Mouse (Mus musculus) hindbrain, embryonic 15.5 days (tissue): ENCODE data around the gene Timm13. TPM values are rescaled to one million over a fixed set of nuclear protein-coding genes. Genes with fewer than 3 reads are reported as not detected.

ENCODE experiments used
- ATAC-seq: fragments of 200-750 bp; cut with Nextera tagmentation; 2 replicates; pipeline ENCODE4 v1.8.0; 2017; ENCODE audit warnings: low read depth, moderate number of reproducible peaks, moderate TSS enrichment; ENCODE audit not compliant: low FRiP score
- H3K27ac ChIP-seq: fragments of 300-500 bp; sonication (generic); replicated peaks from 2 replicates; pipeline ENCODE4 v1.5.1; 2015; ENCODE audit warnings: mild to moderate bottlenecking, inconsistent platforms
- H3K27me3 ChIP-seq: fragments of 300-500 bp; sonication (generic); 2 replicates; pipeline ENCODE4 v1.6.1; 2015; ENCODE audit warnings: control low read depth, inconsistent platforms
- H3K36me3 ChIP-seq: fragments of 300-500 bp; sonication (generic); 2 replicates; pipeline ENCODE4 v1.6.1; 2015; ENCODE audit warnings: control low read depth, inconsistent platforms
- H3K4me1 ChIP-seq: fragments of 300-500 bp; sonication (generic); replicated peaks from 2 replicates; pipeline ENCODE4 v1.6.1; 2015; ENCODE audit warnings: control low read depth, inconsistent platforms
- H3K4me2 ChIP-seq: fragments of 300-500 bp; sonication (generic); 2 replicates; pipeline ENCODE4 v1.6.1; 2015; ENCODE audit warnings: moderate library complexity, mild to moderate bottlenecking, inconsistent platforms
- H3K4me3 ChIP-seq: fragments of 300-500 bp; sonication (generic); 2 replicates; pipeline ENCODE4 v1.5.1; 2015; ENCODE audit warnings: mild to moderate bottlenecking, inconsistent platforms
- H3K9ac ChIP-seq: fragments of 300-500 bp; sonication (generic); 2 replicates; pipeline ENCODE4 v1.6.1; 2015; ENCODE audit warnings: inconsistent platforms
- H3K9me3 ChIP-seq: fragments of 300-500 bp; sonication (generic); 2 replicates; pipeline ENCODE4 v1.6.1; 2016; ENCODE audit warnings: control low read depth, inconsistent platforms
- WGBS: fragments of 180-500 bp; shearing (Covaris S2); methylation state at CpG from one replicate; pipeline ENCODE4 v1.1.7; 2015; 5-methylcytosine and 5-hydroxymethylcytosine counted together
- polyA plus RNA-seq: library from polyadenylated mRNA; unstranded; fragments of >200 nt; fragmentation: Nextera tagmentation; extraction: Ambion mirVana; gene quantifications from 2 replicates; pipeline ENCODE4 v1.2.1, GENCODE M21; 2015

Gene Timm13
- polyA plus RNA-seq, 1 experiment from 2014 or later: 329 TPM

- no peak overlapping the region for H3K4me3 ChIP-seq
- H3K27ac ChIP-seq: no peak overlapping the region
- H3K36me3 ChIP-seq: no peaks in the 10 kb centered on the region
- no peaks in the 10 kb centered on the region for H3K4me1 ChIP-seq
- H3K27me3 ChIP-seq: 0 out of 2 replicates have a peak, but pooled peaks cover 2% of the 10 kb centered on the region
- H3K9me3 ChIP-seq: no peaks in the 10 kb centered on the region
- WGBS: 30% methylated on average over 5 of the region's 5 CpGs
- no peak overlapping the region for H3K4me2 ChIP-seq
- H3K9ac ChIP-seq: no peak overlapping the region
- no peak for ATAC-seq
Measured at GRCm38 (mm10) chr10:80876028-80876427, 24.7 kb downstream of the Timm13 start.

GRCm38 (mm10) chr10:80874035-80874434 is 26.7 kb downstream of the Timm13 start:
- Histone ChIP-seq H3K36me3 (no peaks in the 10 kb centered on the region), H3K9ac (no peak overlapping the region), H3K9me3 (no peaks in the 10 kb centered on the region), H3K4me2 (no peak overlapping the region), H3K4me1 (no peaks in the 10 kb centered on the region), H3K4me3 (no peak overlapping the region), H3K27ac (no peak overlapping the region), H3K27me3 (0 out of 2 replicates have a peak, but pooled peaks cover 2% of the 10 kb centered on the region)
- no peak for ATAC-seq
- WGBS: 77% methylated on average over 9 of the region's 9 CpGs

- Histone ChIP-seq H3K4me2 (no peak within 1 kb of the TSS), H3K9ac (no peak within 1 kb of the TSS), H3K4me3 (no peak within 1 kb of the TSS), H3K27ac (no peak within 1 kb of the TSS), H3K9me3 (no peaks in the 10 kb centered on the region), H3K36me3 (peaks cover 12% of the 10 kb centered on the region; the same call in 1 of the 2 replicates), H3K27me3 (0 out of 2 replicates have a peak, but pooled peaks cover 2% of the 10 kb centered on the region), H3K4me1 (no peaks in the 10 kb centered on the region)
- 31% methylated on average over 9 of the region's 9 CpGs for WGBS
- no peak for ATAC-seq
Measured at GRCm38 (mm10) chr10:80871581-80871980, 29.2 kb downstream of the Timm13 start, which contains the start of gene Tmprss9. Tmprss9 (plus strand) TSS chr10:80871848.

DNA sequence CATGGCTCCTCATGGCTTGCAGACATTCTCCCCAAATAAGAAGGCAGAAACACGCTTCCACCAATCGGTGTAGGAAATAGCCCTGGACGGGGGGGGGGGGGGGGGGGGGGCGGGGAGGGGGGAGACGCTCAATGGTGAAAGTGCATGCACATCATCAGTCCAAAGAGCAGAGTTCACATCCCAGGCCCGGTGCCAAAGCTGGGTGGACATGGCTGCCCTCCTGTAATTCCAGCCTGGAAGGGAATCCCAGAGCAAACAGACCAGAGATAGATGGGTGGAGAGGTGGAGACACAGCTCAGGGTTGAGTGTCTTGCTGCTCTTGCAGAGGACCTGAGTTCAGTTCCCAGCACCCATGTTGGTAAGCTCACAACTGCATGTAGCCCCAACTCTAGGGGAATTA is 29.8 kb downstream of the Timm13 start:
- ATAC-seq: no peak
- H3K36me3 ChIP-seq: peaks cover 14% of the 10 kb centered on the region; the same call in 1 of the 2 replicates
- 0 out of 2 replicates have a peak, but pooled peaks cover 2% of the 10 kb centered on the region for H3K27me3 ChIP-seq
- H3K9me3 ChIP-seq: no peaks in the 10 kb centered on the region
- no peak overlapping the region for H3K4me3 ChIP-seq
- 75% methylated on average over 2 of the region's 6 CpGs for WGBS
- no peak overlapping the region for H3K4me2 ChIP-seq
- no peak overlapping the region for H3K27ac ChIP-seq
- no peak overlapping the region for H3K9ac ChIP-seq
- no peaks in the 10 kb centered on the region for H3K4me1 ChIP-seq

- Histone ChIP-seq H3K27ac (no peak overlapping the region), H3K9ac (no peak overlapping the region), H3K36me3 (peaks cover 51% of the 10 kb centered on the region), H3K9me3 (no peaks in the 10 kb centered on the region), H3K4me3 (no peak overlapping the region), H3K4me1 (peaks cover 4% of the 10 kb centered on the region; the same call in 1 of the 2 replicates), H3K27me3 (no peaks in the 10 kb centered on the region), H3K4me2 (no peak overlapping the region)
- 67% methylated on average over 16 of the region's 16 CpGs for WGBS
- no peak for ATAC-seq
Measured at GRCm38 (mm10) chr10:80864446-80864845, 36.3 kb downstream of the Timm13 start.

DNA sequence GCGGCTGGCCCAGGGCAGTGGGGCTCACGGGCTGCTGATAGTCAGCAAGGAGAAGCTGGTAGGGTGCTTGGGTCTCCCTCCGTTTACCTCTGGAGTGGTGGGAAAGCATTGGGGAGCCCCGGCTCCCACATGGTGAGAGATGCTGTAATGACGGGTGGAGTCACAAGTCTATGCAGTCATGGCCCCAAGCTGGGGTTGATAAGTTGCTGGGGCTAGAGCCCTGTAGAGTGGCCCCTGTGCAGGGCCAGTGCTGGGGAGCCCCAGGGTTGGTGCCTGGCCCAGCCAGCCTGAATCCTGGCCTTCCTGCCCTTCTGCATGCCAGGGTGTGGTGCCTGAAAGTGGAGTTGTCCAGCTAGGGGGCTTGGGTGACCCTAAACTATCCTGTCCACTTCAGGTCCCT is 38.5 kb downstream of the Timm13 start:
- ATAC-seq: no peak
- Histone ChIP-seq H3K9ac (no peak overlapping the region), H3K4me2 (no peak overlapping the region), H3K27ac (no peak overlapping the region), H3K9me3 (no peaks in the 10 kb centered on the region), H3K27me3 (no peaks in the 10 kb centered on the region), H3K4me3 (no peak overlapping the region), H3K4me1 (peaks cover 20% of the 10 kb centered on the region), H3K36me3 (peaks cover 42% of the 10 kb centered on the region)
- WGBS: 94% methylated on average over 5 of the region's 5 CpGs

DNA sequence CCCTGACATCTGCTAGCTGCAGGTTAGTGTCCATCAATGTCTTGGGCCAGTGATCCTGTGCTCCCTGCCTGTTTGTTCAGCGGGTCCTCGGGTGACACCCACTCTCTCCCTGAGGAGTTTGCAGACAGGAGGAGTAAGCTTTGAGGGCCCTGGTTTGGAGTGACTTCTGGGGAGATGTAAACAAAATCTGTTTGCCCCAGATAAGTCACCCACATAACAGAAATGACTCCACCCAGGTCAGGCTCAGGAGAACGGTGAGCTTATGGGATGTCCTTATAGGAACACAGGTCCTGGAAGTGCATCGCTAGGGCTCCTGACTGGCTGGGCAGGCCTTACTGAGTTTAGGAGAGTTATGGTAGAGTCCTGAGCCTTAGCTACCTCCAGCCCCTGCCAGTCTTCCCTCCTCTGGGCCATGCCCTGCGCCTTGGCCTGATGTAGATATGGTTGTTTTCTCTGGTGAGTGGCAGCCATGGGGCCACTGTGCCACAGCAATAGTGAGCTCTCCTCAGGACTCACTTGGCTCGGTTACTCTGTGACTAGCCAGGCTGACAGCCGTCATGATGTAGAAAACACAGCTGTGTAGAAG is 42.3 kb downstream of the Timm13 start:
- Histone ChIP-seq H3K4me1 (peaks cover 45% of the 10 kb centered on the region), H3K27me3 (no peaks in the 10 kb centered on the region), H3K36me3 (peaks cover 20% of the 10 kb centered on the region), H3K4me3 (no peak overlapping the region), H3K9ac (no peak overlapping the region), H3K9me3 (no peaks in the 10 kb centered on the region), H3K27ac (0 out of 2 replicates have a peak overlapping the region, but pooled peaks have one; percentile 62), H3K4me2 (no peak overlapping the region)
- ATAC-seq: no peak
- WGBS: 82% methylated on average over 7 of the region's 7 CpGs

GRCm38 (mm10) chr10:80857848-80858247 is 42.9 kb downstream of the Timm13 start:
- WGBS: 59% methylated on average over 3 of the region's 3 CpGs
- Histone ChIP-seq H3K27me3 (no peaks in the 10 kb centered on the region), H3K4me3 (no peak overlapping the region), H3K9ac (0 out of 2 replicates have a peak overlapping the region, but pooled peaks have one; percentile 31), H3K27ac (peak overlapping the region; percentile 62; the same call in 1 of the 2 replicates), H3K4me1 (peaks cover 45% of the 10 kb centered on the region), H3K9me3 (no peaks in the 10 kb centered on the region), H3K4me2 (peak overlapping the region; percentile 21; the same call in 1 of the 2 replicates), H3K36me3 (peaks cover 18% of the 10 kb centered on the region)
- ATAC-seq: no peak

DNA sequence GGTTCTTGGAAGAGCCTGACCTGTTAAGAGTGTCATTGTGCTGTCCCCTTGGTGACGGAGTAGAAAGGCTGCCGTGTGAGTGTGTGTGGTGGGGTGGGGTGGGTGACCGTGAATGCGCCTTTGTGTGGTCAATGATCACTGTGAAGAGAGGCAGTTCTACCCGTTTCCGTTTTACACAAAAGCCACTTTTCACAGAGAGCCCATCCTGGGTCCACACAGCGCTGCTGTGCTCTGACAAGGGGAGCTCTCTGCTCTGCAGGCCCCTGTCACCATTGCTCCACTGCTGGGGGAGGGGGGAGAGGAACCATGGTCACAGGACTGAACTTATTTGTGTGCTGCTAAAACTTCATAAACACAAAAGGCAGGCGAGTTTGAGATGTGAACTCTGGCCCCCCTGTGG is 43.4 kb downstream of the Timm13 start:
- Histone ChIP-seq H3K9me3 (no peaks in the 10 kb centered on the region), H3K36me3 (peaks cover 16% of the 10 kb centered on the region; the same call in 1 of the 2 replicates), H3K27ac (peak overlapping the region; percentile 62), H3K4me1 (peaks cover 45% of the 10 kb centered on the region), H3K4me2 (peak overlapping the region; percentile 21; the same call in 1 of the 2 replicates), H3K27me3 (no peaks in the 10 kb centered on the region), H3K4me3 (0 out of 2 replicates have a peak overlapping the region, but pooled peaks have one; percentile 6), H3K9ac (no peak overlapping the region)
- 27% methylated on average over 8 of the region's 8 CpGs for WGBS
- ATAC-seq: no peak

GRCm38 (mm10) chr10:80856908-80857307 is 43.9 kb downstream of the Timm13 start:
- WGBS: 84% methylated on average over 5 of the region's 5 CpGs
- H3K4me1 ChIP-seq: peaks cover 45% of the 10 kb centered on the region
- H3K4me2 ChIP-seq: peak overlapping the region; percentile 21; the same call in 1 of the 2 replicates
- no peak overlapping the region for H3K4me3 ChIP-seq
- H3K9me3 ChIP-seq: no peaks in the 10 kb centered on the region
- H3K9ac ChIP-seq: 0 out of 2 replicates have a peak overlapping the region, but pooled peaks have one; percentile 95
- peak overlapping the region; percentile 50 for H3K27ac ChIP-seq
- H3K36me3 ChIP-seq: peaks cover 16% of the 10 kb centered on the region; the same call in 1 of the 2 replicates
- no peak for ATAC-seq
- H3K27me3 ChIP-seq: no peaks in the 10 kb centered on the region

- Histone ChIP-seq H3K36me3 (peaks cover 16% of the 10 kb centered on the region; the same call in 1 of the 2 replicates), H3K4me1 (peaks cover 45% of the 10 kb centered on the region), H3K9me3 (no peaks in the 10 kb centered on the region), H3K27me3 (no peaks in the 10 kb centered on the region), H3K4me3 (peak overlapping the region; percentile 99; the same call in 1 of the 2 replicates), H3K9ac (peak overlapping the region; percentile 95; the same call in 1 of the 2 replicates), H3K4me2 (peak overlapping the region; percentile 99), H3K27ac (no peak overlapping the region)
- ATAC-seq: no peak
- whole genome bisulfite sequencing: 69% methylated on average over 3 of the region's 3 CpGs
Measured at GRCm38 (mm10) chr10:80856267-80856666, 44.5 kb downstream of the Timm13 start.

- H3K9ac ChIP-seq: peak overlapping the region; percentile 95
- peak overlapping the region; percentile 99 for H3K4me3 ChIP-seq
- H3K36me3 ChIP-seq: peaks cover 20% of the 10 kb centered on the region; the same call in 1 of the 2 replicates
- peak overlapping the region; percentile 99 for H3K4me2 ChIP-seq
- ATAC-seq: no peak
- WGBS: 23% methylated on average over 11 of the region's 11 CpGs
- H3K27me3 ChIP-seq: no peaks in the 10 kb centered on the region
- no peaks in the 10 kb centered on the region for H3K9me3 ChIP-seq
- H3K4me1 ChIP-seq: peaks cover 45% of the 10 kb centered on the region
- H3K27ac ChIP-seq: peak overlapping the region; percentile 62
Measured at GRCm38 (mm10) chr10:80855749-80856073, 45.1 kb downstream of the Timm13 start.
